Mouse (Mus musculus) myocyte (in vitro differentiated cells): ENCODE data around the gene Adam21.

ENCODE experiments used
- E2F4 ChIP-seq: IDR thresholded peaks from one replicate; pipeline ENCODE4 v1.6.1; 2011; ENCODE audit warnings: mild to moderate bottlenecking, control low read depth, moderate library complexity; ENCODE audit not compliant: insufficient read depth
- MYOG ChIP-seq, 3 experiments: IDR thresholded peaks; one replicate each; pipeline ENCODE4 v1.6.1; 2011; ENCODE audit warnings: control low read depth in 2 of 3, low read depth in 2 of 3, mild to moderate bottlenecking in 2 of 3; ENCODE audit not compliant: insufficient read length in 2 of 3, control insufficient read depth in 1 of 3, insufficient read depth in 1 of 3
- POLR2A ChIP-seq: IDR thresholded peaks from one replicate; pipeline ENCODE4 v1.6.1; 2011; ENCODE audit warnings: low read depth, mild to moderate bottlenecking, control low read depth, moderate library complexity; ENCODE audit not compliant: insufficient read length
- TCF12 ChIP-seq: IDR thresholded peaks from one replicate; pipeline ENCODE4 v1.6.1; 2011; ENCODE audit warnings: mild to moderate bottlenecking, control low read depth; ENCODE audit not compliant: poor library complexity, insufficient read depth, severe bottlenecking

- TF ChIP-seq POLR2A (peak; percentile 54), E2F4 (peak; percentile 53), MYOG (IDR thresholded peaks at IDR 0.05; ENCODE audit: control insufficient read depth in 1 of 3, insufficient read depth in 1 of 3, insufficient read length in 2 of 3, low read depth in 2 of 3) (peak in 1 of 3 experiments; percentile 17), TCF12 (no peak)
Measured at GRCm38 (mm10) chr12:81594902-81595671, 26.8 kb upstream of the Adam21 start, which contains the start of gene Med6.
